Mouse (Mus musculus) myocyte (in vitro differentiated cells): ENCODE results near the gene BC051142.

Source experiments
- CEBPB ChIP-seq: IDR thresholded peaks from 2 replicates; pipeline ENCODE4 v1.6.1; 2011; ENCODE audit warnings: mild to moderate bottlenecking, moderate library complexity; ENCODE audit not compliant: poor library complexity, insufficient read depth, severe bottlenecking
- MAX ChIP-seq: IDR thresholded peaks from one replicate; pipeline ENCODE4 v1.6.1; 2011; ENCODE audit warnings: low read depth, mild to moderate bottlenecking, control low read depth
- MYOD1 ChIP-seq, 3 experiments: IDR thresholded peaks; one replicate each; pipeline ENCODE4 v1.6.1; 2011; ENCODE audit warnings: control low read depth in 2 of 3, low read depth in 2 of 3, mild to moderate bottlenecking in 2 of 3, moderate library complexity in 1 of 3; ENCODE audit not compliant: insufficient read length in 2 of 3, control insufficient read depth in 1 of 3
- POLR2A ChIP-seq: IDR thresholded peaks from one replicate; pipeline ENCODE4 v1.6.1; 2011; ENCODE audit warnings: low read depth, mild to moderate bottlenecking, control low read depth, moderate library complexity; ENCODE audit not compliant: insufficient read length
- REST ChIP-seq: IDR thresholded peaks from one replicate; pipeline ENCODE4 v1.6.1; 2011; ENCODE audit warnings: mild to moderate bottlenecking, control low read depth, moderate library complexity; ENCODE audit not compliant: insufficient read depth, insufficient read length
- SRF ChIP-seq: IDR thresholded peaks from one replicate; pipeline ENCODE4 v1.6.1; 2011; ENCODE audit warnings: low read depth; ENCODE audit not compliant: control insufficient read depth, insufficient read length
- TCF12 ChIP-seq: IDR thresholded peaks from one replicate; pipeline ENCODE4 v1.6.1; 2011; ENCODE audit warnings: mild to moderate bottlenecking, control low read depth; ENCODE audit not compliant: poor library complexity, insufficient read depth, severe bottlenecking
- TCF3 ChIP-seq: IDR thresholded peaks from one replicate; pipeline ENCODE4 v1.6.1; 2011; ENCODE audit warnings: low read depth, control low read depth; ENCODE audit not compliant: insufficient read length
- USF1 ChIP-seq: IDR thresholded peaks from one replicate; pipeline ENCODE4 v1.6.1; 2011; ENCODE audit warnings: low read depth, mild to moderate bottlenecking, control low read depth, moderate library complexity

DNA sequence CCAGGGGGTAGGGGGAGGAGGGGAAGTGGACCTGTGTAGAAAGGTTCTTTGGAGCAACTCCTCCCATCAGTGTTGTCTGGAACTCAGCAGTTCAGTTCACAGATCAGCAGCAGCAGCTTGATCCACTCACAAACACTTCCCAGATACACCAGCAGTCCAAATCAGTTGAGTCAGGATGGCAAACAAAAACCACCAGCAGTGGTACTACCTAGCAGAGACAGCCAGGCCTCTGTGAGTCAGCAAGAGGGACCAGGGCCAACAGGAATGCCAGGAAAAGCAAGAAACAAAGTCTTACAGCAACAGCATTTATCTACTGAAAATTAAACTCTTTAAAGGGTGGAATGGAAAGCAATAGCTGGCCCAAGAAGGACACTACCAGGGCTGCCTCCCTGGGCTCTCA, 29.0 kb downstream of the BC051142 start:
- TF ChIP-seq MAX (no peak), POLR2A (no peak), MYOD1 (IDR thresholded peaks at IDR 0.05; ENCODE audit: control insufficient read depth in 1 of 3, insufficient read length in 2 of 3, low read depth in 2 of 3) (no peak), CEBPB (no peak), USF1 (no peak), REST (no peak), SRF (no peak), TCF3 (no peak), TCF12 (no peak)
